Mouse (Mus musculus): ENCODE results near the gene Kdm6b.

Kdm6b gene

GRCm38 (mm10) chr11:69413221-69414181 lies at the start of gene Kdm6b:
Kdm6b (minus strand) TSS chr11:69413675.
- DNase-seq, result peak; percentile 68

GRCm38 (mm10) chr11:69461568-69461967 lies 48.1 kb upstream of the Kdm6b start:
- DNase-seq, result no peak

GRCm38 (mm10) chr11:69459883-69460282 lies 46.4 kb upstream of the Kdm6b start:
- DNase-seq, result no peak

GRCm38 (mm10) chr11:69457006-69457579 lies 43.6 kb upstream of the Kdm6b start:
- DNase-seq, result peak; percentile 17

GRCm38 (mm10) chr11:69452114-69452867 lies 38.8 kb upstream of the Kdm6b start:
- DNase-seq, result peak; percentile 18

- no peak for DNase-seq
Observed at GRCm38 (mm10) chr11:69447299-69447698, 33.8 kb upstream of the Kdm6b start.

- DNase-seq, result no peak
Observed at GRCm38 (mm10) chr11:69443328-69443727, 29.9 kb upstream of the Kdm6b start.

GRCm38 (mm10) chr11:69437291-69437690 lies 23.8 kb upstream of the Kdm6b start:
- DNase-seq, result no peak

GRCm38 (mm10) chr11:69433189-69433588 lies 19.7 kb upstream of the Kdm6b start:
- DNase-seq, result no peak

- DNase-seq, result no peak
Observed at GRCm38 (mm10) chr11:69432640-69432982, 19.1 kb upstream of the Kdm6b start.

- peak; percentile 77 for DNase-seq
Observed at GRCm38 (mm10) chr11:69431829-69432639, 18.6 kb upstream of the Kdm6b start.

GRCm38 (mm10) chr11:69430631-69431030 lies 17.2 kb upstream of the Kdm6b start:
- no peak for DNase-seq

- DNase-seq, result peak; percentile 14
Observed at GRCm38 (mm10) chr11:69429313-69429712, 15.8 kb upstream of the Kdm6b start.

- DNase-seq, result peak; percentile 75
Observed at GRCm38 (mm10) chr11:69428751-69429150, 15.3 kb upstream of the Kdm6b start.

GRCm38 (mm10) chr11:69426246-69426645 lies 12.8 kb upstream of the Kdm6b start:
- DNase-seq, result no peak

GRCm38 (mm10) chr11:69423885-69424284 lies 10.4 kb upstream of the Kdm6b start:
- no peak for DNase-seq

- DNase-seq, result no peak
Observed at GRCm38 (mm10) chr11:69422842-69423241, 9.4 kb upstream of the Kdm6b start.

GRCm38 (mm10) chr11:69421131-69421977 lies 7.9 kb upstream of the Kdm6b start:
- no peak for DNase-seq

- DNase-seq, result no peak
Observed at GRCm38 (mm10) chr11:69420554-69421000, 7.1 kb upstream of the Kdm6b start.

- DNase-seq, result peak; percentile 79
Observed at GRCm38 (mm10) chr11:69419813-69420553, 6.5 kb upstream of the Kdm6b start.

GRCm38 (mm10) chr11:69419443-69419812 lies 6.0 kb upstream of the Kdm6b start:
- DNase-seq, result no peak

Data from kidney, adult 18-20 months (tissue).